Mouse (Mus musculus) T-helper 1 cell (primary cell): ENCODE results near the gene Pyroxd2.
"Not testable (repeated sequence)": the region's sequence is repeated elsewhere in the genome, so short reads cannot be mapped to it uniquely, and the experiment has no call there.

Experiments
- in situ Hi-C: fragments of 300-600 bp; cut with MboI, MseI; formaldehyde crosslinking; loops from one replicate; pipeline ENCODE4 v1.15.1; 2025; ENCODE audit warnings: high pct_unique_total_duplicates

The Pyroxd2 gene

DNA sequence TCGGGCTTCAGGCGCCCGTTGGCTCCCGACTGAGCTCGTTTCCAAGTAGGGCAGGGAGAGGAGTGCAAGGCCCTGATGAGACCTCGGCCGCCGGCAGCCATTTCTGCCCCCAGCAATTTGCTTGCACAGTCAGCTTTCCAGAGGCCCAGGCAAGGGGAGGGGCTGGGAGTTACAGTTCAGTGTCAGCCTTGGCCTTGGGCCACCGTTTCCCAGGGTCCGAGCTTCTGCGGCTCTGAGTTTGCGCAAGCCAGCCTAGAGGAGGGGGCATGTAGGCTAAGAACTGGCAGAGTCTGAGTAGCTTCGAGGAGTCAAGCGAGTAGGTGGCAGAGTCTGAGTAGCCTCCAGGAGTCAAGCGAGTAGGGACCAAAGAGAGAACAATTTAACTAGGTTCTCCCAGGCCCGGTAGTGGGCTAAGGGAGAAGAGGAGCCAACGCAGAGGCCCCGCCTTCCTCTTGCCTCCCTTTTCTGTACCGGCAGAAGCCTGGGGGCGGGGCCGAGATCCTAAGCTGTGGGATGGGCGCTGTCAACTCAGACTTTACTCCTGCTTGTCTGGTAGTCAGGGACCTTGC lies at the start of gene Pyroxd2:
Gene Pyroxd2 (minus strand): TSS at position 413 of the 569 bp plus-strand sequence.
- in situ Hi-C loops, result no loop called here

DNA sequence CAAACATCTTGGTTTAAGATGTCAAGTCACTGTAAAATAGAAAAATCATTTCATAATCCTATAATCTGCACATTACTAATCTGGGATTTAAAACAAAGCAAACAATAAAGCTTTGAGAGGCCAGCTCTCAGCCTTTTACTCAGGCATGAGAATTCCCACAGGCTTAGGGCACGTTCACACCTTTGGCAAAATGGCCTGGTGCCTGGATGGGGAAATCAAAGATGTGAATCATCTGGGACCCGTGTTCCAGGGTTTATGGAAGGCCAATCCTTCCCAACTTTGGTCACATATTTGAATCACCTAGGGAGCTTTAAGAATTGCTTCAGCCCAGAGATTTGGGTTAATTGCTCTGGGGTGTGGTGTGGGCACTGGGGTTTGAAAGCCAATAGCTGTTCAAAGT lies 45.3 kb upstream of the Pyroxd2 start:
- in situ Hi-C loops, result loop anchor here (5.0 to 10.0 kb wide), 2 partner anchors 514 to 677 kb away; no protein-coding TSS in a partner anchor

DNA sequence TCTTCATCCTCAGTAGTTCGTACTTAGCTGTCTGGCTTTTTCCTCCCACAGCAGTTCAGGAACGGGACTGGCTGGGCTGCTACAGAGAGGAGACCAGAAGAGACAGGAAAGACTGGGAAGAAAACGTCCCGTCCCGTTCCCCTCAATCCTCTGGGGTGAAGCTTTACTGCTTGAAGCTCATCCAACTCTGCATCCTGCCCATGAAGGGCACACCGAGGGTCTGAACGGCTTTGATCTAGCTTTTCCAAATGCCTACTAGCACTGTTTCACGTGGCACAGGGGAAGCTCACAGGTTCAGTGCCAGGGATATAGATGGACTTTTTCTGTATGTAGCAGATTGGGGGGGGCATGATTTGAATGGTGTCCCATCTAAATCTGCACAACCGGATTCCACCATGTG lies 43.2 kb upstream of the Pyroxd2 start:
- in situ Hi-C loops, result loop anchor here (5.0 to 10.0 kb wide), 2 partner anchors 516 to 679 kb away; no protein-coding TSS in a partner anchor

DNA sequence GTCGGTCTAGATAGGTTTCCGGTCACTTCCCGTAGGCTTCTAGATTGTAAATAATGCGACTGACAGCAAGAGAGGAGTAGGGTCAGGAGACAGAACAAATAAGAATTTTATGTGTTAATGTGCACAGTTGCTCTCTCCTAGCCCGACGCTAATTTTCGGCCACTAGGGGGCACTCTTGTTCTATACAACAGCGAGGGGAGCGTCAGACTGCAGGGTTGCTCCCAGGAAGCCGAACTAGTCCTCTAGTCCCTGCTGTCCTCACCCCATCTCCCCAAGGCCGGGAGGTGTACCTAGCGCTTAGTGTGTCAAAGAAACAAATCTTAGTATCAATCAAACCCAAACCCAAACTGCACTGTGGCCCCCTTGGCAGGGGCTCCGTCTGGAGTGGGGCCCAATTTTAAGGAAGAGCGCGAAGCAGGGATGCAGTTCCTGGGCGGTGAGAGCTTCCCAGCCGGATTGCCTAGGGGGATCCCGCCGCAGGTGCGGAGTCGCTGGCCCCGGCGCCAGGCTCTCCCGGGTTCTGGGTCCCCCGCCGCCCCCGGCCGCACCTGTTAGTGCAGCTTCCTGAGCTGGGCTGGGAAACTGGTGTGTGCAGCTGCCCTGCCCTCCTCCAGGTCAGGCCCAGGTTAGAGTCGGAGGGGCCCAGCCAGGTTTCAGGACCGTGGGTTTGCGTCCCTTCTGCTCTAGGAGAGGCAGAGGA lies 42.5 kb upstream of the Pyroxd2 start:
- in situ Hi-C loops, result loop anchor here (5.0 to 10.0 kb wide), 2 partner anchors 517 to 680 kb away; no protein-coding TSS in a partner anchor

DNA sequence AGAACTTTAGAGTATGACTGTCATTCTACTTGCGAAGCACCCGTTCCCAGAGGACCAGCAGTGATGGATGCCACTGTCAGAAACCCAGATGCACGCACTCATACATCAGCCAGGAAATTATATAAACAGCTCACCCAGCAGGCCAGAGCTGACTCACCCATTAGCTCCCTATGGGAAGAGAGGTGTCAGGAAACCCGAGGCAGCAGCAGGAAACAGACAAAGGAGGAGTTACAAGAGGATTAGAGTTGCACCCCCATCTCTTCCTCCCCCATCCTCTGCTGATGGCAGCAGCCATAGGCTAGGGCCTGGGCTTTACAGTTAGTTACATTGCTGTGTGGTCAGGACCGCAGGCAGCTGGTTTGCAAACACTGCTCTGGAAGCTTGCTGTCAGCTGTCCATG lies 35.7 kb upstream of the Pyroxd2 start:
- in situ Hi-C loops, result loop anchor here (5.0 kb wide), 1 partner anchor 609 kb away; no protein-coding TSS in a partner anchor

DNA sequence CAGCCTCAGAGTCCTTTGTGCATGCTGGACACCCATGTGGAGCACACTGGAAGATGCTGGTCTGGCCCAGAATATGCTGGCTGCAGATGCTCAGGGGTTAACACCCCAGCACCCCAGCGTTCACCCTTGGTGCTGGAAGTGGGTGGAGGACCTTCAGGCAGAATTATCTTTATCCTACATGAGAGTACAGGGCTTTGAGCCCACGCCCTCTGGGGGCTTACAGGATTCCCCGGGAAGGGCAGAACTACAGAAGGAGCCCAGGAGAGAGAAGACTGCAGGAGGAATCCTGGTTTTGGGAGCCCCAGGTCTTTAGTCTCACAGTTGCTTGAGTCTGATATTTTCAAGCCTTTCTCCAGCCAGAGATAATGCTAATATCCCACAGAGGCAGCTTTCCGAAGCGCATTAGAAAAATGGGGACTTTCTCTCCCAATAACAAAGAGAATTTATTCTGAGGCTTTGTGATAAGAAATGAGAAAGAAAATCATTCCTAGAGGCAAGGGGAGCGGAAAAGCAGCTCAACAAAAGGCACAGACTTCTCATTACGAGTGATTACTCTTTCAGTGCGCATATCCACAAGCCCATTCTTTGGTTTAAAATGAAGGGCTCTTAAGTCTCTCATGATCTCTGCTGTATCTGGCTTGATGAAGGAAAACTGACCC lies 33.1 kb upstream of the Pyroxd2 start:
- in situ Hi-C loops, result loop anchor here (5.0 kb wide), 1 partner anchor 612 kb away; no protein-coding TSS in a partner anchor

DNA sequence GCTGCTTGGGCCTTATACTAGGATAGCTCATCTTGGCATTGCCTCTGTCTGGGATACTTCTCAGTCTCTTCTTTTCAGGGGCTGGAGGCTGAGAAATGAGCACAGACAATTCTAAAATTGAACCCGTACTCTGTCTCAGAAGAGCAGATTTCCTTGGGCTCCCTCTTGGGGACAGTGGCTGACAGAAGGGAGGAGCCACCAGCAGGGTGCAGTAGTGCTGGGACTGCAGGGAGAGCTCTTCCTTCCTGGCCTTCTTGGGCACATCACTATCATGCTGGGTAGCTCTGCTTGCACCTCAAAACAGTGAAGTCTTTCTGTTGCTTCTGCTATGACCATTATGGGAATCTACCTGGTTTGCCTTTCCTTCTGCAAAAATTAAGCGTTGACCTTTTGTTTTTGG lies 32.6 kb upstream of the Pyroxd2 start:
- in situ Hi-C loops, result loop anchor here (5.0 kb wide), 1 partner anchor 612 kb away; no protein-coding TSS in a partner anchor

DNA sequence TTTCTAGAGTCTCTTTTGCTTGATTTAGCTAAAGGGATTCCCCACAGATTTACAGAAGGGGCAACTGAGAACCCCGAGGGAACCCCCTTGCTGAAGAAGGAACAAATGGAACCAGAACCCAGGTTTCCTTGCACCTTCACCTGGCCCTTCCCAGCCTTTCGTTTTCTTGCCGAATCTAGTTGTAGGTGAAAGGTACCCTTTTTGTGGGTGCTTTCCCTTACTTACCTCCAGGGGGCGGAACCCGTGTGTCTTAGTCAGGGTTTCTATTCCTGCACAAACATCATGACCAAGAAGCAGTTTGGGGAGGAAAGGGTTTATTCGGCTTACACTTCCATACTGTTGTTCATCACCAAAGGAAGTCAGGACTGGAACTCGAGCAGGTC lies 27.6 kb upstream of the Pyroxd2 start:
- in situ Hi-C loops, result not testable (repeated sequence)

DNA sequence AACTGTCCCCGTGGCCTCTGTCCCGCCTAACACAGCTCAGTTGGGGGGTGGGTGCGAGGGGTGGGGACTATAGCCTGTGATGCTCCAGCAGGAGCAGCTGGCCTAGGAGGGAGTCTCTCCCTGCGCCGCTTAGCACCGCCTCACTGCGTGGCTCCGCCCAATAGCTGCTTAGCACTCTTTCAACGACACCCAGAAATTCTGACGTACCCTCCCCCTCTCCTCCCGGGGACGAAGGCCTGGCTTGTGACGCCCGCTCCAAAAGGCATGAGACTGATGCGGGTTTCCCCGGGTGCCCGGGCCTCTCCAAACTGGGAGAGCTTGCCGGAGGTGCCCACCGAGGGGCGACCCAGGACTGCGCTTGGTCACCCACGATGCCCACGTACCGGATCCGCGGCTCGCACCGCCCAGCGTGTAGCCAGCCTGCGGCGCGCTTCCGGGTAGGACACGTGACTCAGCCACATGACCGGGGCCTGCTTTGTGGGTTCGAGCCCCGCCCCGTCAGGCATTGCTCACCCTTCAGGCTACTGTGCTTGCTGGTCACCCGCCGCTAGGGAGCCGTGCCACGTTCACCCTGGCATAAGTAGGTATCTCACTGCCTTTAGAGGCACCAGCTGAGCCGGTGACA lies 27.1 kb upstream of the Pyroxd2 start, which contains the start of gene Hps1:
Gene Hps1 (minus strand): TSS at position 448 of the 625 bp plus-strand sequence.
- in situ Hi-C loops, result no loop called here

DNA sequence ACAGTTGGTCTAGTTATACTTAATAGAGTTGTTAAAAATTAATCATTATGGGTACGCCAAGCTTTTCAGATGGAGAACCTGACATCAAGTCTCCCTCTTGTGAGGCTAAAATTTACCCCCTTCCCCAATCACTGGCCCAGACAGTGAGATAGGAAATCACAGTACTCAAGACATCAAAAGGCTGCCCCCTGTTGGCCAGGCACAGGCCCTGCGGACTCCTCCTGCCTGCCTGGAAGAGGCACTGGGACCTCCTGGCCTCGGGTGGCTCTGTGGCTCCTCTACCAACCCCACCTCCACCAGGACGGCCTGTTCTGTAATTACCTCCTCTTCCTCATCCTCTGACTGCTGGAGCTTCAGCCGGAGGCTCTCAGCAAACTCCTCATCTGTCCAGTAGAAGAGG lies 25.2 kb upstream of the Pyroxd2 start:
- in situ Hi-C loops, result no loop called here

DNA sequence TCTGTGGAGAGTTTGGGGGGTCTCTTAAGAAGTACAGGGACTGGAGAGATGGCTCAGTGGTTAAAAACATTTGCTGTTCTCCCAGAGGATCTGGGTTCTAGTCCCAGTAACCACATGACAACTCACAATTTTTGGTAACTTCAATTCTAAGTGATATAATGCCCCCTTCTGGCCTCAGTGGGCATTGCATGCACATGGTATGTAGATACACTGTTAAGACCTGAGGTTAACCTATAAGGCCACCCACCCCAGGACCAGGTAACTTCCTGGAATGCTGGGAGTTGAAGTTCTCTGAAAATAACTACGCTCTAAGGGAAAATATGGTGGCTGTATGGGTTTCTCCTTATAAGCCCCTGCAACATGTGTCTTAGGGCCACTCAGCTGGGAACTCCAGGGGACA lies 24.2 kb upstream of the Pyroxd2 start:
- in situ Hi-C loops, result no loop called here

DNA sequence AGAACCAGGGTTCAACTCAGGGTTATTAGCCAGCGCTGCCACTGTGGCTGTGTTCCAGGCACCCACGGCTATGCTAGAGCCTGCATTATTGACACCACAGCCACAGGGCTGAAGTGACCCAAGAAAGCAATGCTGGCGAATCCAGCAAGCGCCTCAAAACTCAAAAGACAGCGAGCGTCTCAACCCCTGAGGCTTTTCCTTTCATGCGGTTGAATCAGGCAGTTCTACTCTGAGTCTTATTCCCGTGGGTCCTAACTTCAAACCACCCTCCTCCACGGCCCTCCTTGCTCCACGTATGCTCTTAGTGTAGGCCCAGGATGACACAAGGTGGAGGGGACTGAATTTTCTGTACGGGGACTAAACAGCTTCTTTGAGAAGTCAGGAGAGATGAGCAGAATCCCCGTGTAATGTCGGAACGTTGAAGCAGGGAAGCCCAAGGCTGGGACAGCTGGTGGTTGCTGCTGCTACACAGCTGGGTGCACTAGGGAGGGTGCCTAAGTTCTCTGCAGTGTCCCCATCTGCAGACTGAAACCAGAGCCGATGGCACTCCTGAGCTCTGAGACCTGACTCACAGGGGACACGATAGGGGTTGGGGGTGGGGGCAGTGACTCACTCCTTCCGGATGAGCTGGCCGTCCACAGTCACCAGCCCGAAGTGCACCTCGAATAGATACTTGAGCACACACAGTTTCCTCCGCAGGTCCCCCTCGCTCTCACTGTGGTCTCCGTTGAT lies 17.7 kb upstream of the Pyroxd2 start:
- in situ Hi-C loops, result no loop called here

DNA sequence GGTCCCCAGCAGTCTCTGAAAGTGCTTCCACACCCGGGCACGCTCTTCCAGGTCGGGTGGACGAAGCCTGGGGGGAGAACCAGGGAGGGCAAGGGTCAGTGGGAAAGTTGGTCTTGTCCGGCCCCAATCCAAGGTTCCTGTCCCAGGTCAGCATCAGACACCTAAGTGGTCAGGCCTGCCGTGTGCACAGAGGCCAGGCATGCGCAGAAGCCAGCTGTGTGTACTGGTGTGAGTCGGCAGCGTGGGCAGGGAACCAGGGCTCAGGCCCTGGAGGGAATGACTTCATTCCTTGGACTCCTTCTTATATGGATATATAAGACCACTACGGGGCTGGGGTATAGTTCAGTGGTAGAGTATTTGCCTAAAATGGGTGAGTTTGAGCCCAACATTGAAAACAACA lies 17.1 kb upstream of the Pyroxd2 start:
- in situ Hi-C loops, result no loop called here

DNA sequence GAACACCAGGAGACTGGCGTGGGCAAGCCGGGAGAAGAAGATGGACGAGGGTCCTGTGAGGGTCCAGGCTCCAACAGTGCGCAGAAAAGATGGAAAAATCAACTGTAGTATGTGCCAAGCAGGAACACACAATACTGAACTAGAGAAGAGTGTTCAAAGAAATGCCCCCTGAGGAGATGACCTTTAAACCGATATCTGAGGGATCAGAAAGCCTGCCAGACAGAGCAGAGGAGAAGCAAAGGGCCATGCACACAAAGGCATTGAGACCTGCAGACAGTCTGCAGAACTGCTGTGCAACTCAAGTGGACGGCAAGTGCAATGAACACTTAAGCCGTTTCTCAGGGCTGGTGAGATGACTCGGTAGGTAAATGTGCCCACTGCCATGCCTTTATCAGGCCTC lies 14.8 kb upstream of the Pyroxd2 start:
- in situ Hi-C loops, result no loop called here

DNA sequence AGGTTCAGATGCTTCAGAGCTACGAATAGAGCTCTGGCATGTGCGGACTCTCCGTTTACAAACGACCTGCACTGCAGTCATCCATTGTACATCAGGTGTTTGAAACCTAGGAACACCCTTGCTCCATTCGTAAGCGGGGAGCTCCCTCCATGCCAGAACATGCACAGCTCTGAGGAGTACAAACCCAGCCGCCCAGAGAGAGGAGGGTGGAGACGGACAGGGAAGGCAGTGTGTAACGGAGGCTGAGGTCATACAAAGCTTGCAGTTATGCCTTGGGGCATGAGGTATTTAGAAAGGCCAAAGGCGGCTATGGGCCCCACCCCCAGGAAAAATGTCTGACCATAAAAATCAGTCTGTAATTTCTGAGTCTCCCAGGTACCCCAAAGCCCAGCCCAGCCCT lies 11.8 kb upstream of the Pyroxd2 start:
- in situ Hi-C loops, result no loop called here

DNA sequence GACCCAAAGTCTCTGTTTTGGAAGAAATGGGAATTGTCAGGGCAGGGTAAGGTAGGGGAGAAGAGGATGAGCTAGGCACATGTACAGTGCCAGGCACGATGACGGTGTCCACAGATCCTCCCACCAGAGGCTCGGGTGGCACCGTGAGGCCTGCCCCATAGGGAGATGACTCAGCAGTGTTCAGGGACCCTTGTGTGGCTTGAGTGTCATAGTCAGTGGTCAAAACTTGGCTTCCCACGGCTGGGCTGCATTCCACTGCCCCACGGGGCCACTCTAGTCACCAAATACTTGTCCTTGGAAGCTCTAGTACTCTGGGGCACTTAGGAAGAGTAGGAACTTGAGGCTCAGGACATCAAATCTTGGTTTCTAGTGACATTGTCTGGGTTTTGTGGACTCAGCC lies 4.1 kb upstream of the Pyroxd2 start:
- in situ Hi-C loops, result no loop called here

DNA sequence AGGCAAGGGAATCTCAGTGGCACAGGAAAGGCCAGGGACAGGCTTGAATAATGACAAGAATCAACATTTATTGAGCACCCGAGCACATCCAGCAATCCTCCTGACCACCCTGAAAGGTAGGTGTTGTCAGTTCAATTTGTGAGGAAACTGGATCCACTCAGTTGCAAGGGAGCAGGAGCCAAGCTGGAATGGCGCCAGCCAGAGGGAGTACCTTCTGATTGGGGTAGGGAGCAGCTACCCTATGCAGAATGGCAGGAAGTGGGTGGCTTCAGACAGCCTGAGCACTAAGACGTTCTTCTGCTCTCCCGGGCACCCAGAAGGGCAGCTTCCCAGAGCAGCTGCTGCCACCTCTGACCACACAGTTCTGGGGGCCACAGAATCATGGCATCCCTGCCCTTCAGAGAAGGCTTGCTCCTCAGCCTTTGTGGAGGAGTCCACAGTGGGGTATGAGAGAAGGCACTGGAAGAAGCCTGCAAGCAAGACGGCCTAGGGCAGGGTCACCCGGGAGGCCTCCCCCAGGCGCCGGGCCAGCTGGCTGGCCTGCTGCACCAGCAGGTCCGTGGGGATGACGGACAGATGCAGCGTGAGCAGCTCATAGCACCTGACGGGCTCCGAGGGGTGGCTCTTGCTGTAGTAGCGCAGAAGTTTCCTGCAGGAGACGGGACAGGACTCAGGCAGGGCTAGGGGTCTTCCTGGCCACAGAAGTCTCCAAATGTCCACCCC lies 2.7 kb upstream of the Pyroxd2 start:
- in situ Hi-C loops, result no loop called here

DNA sequence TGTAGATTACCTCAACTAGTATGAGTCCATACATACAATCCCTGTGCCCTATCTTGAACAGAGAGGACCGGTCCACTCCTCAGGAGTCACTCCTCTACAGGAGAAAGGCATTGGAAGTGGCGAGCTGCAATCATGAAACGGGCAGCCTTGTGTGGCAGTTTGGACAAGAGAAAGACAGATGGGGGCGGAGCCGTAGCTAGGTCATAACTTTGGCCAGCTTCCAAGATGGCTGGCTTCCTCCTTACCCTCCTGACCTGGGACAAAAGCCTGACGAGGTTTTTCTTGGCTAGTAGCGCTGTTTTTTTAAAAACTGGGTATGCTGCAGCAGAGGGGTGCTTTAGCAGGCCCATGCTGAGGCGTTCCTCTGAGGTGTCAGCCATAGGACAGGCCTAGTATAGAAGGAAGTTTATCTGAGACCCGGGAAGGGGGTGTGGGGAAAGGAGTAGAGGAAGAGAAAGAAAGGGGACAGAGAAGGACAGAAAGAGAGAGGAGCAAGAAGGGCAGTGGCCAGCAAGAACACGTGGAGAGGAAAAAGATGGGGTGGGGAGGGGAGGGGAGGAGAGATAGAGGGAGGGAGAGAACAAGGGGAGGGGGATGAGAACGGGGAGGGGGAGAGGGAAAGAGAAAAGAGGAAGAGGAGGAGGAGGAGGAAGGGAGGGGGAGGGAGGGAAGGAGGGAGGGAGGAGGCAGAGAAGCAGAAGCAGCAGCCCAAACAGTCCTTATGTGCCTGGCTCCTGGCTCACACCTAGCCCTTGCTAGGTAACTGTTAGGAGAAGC lies 754 bp upstream of the Pyroxd2 start:
- in situ Hi-C loops, result no loop called here

DNA sequence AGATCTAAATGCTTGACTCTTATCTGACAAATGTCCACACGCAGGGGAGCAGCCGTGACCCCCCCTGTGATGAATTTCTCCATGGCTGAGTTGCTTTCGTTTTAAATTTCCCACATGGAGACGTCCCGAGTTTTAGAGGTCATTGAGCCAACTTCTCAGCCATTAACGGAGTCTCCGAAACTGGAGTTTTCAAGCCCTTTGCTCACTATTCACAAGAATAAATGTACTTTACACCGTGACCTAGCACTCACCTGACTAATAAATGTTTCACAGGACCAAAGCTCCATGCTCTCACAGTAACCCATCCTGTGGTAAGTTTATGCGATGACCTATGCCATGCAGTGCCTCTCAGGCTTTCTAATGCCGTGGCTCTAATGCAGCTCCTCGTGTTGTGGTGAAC lies 2.4 kb downstream of the Pyroxd2 start:
- in situ Hi-C loops, result no loop called here

DNA sequence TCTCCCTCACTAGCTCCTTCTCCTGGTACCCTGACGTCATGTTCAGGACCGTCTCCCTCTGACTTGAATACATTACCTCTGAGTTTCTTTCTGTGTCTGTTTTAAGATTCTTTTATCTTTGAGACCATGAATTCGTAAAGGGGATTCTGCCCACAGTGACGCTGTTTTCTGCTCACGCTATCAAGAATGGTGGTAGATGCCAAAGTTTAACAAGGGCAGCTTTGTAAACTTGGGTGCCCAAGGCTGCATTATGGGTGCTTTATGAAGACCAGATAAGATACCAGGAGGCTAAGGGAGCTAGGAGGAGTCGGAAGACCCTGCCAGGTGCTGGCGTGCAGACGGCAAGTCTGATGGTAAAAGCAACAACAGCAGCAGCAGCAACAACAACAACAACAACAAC lies 5.9 kb downstream of the Pyroxd2 start:
- in situ Hi-C loops, result no loop called here
